Mouse (Mus musculus): Measurements from ENCODE around the gene Olfr822.
"Not testable (repeated sequence)": the region's sequence is repeated elsewhere in the genome, so short reads cannot be mapped to it uniquely, and the experiment has no call there.

Olfr822 gene

GRCm38 (mm10) chr10:130070910-130071309 lies at the start of gene Olfr822:
Gene Olfr822 (plus strand): TSS chr10:130071210.
- no peak for DNase-seq (ENCODE audit: low spot score)

GRCm38 (mm10) chr10:130030048-130030447 lies 41.0 kb upstream of the Olfr822 start, which contains the start of gene Olfr821:
Gene Olfr821 (plus strand): TSS chr10:130030348.
- no peak for DNase-seq (ENCODE audit: low spot score)

- DNase-seq (ENCODE audit: low spot score): no peak
Observed at GRCm38 (mm10) chr10:130037096-130037495, 33.9 kb upstream of the Olfr822 start.

- DNase-seq (ENCODE audit: low spot score): peak; percentile 32
Observed at GRCm38 (mm10) chr10:130092838-130093440, 21.9 kb downstream of the Olfr822 start.

GRCm38 (mm10) chr10:130096104-130096503 lies 25.1 kb downstream of the Olfr822 start:
- DNase-seq (ENCODE audit: low spot score): no peak

- DNase-seq (ENCODE audit: low spot score): not testable (repeated sequence)
Observed at GRCm38 (mm10) chr10:130115283-130115682, 44.3 kb downstream of the Olfr822 start, which contains the start of gene Olfr823. Gene Olfr823 (minus strand): TSS chr10:130115383.

- not testable (repeated sequence) for DNase-seq (ENCODE audit: low spot score)
Observed at GRCm38 (mm10) chr10:130116045-130116444, 45.0 kb downstream of the Olfr822 start.
